Mouse (Mus musculus) heart, postnatal 0 days (tissue): ENCODE measurements around the gene E330034G19Rik.

Experiments used
- CTCF ChIP-seq: IDR thresholded peaks from 2 replicates; pipeline ENCODE4 v1.5.1; 2016; ENCODE audit warnings: antibody characterized with exemption, control low read depth, low read depth
- EP300 ChIP-seq: IDR thresholded peaks from 2 replicates; pipeline ENCODE4 v1.6.1; 2016; ENCODE audit warnings: antibody characterized with exemption, low read depth

- TF ChIP-seq CTCF (no peak), EP300 (peak; percentile 39; the same call in 1 of the 2 replicates)
These were observed 39.3 kb upstream of the E330034G19Rik start for GRCm38 (mm10) chr14:24253611-24254202.
